Mouse (Mus musculus): ENCODE data around the gene C4b.
"Not testable (repeated sequence)": the region's sequence is repeated elsewhere in the genome, so short reads cannot be mapped to it uniquely, and the experiment has no call there.

The C4b gene

GRCm38 (mm10) chr17:34743719-34744118 is at the start of gene C4b:
Gene C4b, minus strand, starts transcription at chr17:34743882.
- no peak for DNase-seq

DNA sequence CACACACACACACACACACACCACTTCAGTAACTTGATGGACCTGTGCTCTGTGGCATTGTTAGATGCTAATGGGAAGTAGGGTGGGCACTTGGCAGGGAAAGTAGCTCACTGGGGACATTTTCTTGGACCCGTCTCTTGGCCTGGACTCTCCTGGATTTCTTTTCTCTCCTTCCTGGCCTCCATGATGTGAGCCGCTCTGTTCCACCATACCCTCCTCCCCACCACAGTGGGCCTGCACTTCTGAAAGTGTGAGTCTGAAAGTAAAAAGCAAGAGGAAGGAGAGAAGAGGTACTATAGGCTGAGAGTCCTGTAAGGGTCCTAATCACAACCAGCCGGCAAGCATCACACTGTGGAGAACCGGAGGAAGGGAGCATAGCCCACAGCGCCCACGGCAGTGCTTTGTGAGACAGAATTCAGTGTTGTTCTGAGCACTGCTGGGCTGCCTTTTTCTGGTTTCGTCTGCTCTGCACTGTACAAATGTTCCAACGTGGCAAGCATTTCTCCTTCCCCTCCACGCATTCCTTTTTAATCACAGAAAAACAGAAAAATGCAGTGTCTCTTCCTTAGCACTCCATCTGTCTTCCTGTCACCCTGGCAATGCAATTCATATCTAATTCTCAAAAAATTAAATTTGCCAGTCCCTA is 34.1 kb upstream of the C4b start:
- peak; percentile 2 for DNase-seq

- no peak for DNase-seq
Observed at GRCm38 (mm10) chr17:34761471-34761870, 17.8 kb upstream of the C4b start.

DNA sequence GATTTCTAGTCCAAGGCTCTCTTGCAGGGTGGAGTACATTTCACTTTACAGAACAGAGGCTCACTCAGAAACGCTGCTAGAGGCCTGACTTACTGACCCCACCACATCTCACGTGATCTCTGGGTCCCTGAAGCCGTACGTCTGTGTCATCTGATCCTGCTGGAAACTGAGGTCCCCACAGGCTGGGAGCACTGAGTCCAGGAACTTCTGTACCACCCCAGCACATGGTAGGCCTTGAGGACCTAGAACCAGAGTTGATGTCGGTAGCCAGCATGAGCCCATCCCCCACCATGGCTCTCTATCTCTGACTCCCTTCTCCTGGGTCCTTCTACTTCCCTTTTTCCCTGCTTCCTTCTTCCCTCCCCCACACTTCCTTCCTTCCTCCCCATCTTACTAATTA is 2.8 kb upstream of the C4b start:
- DNase-seq, result no peak

- DNase-seq, result not testable (repeated sequence)
Observed at GRCm38 (mm10) chr17:34745166-34745565, 1.5 kb upstream of the C4b start.

DNA sequence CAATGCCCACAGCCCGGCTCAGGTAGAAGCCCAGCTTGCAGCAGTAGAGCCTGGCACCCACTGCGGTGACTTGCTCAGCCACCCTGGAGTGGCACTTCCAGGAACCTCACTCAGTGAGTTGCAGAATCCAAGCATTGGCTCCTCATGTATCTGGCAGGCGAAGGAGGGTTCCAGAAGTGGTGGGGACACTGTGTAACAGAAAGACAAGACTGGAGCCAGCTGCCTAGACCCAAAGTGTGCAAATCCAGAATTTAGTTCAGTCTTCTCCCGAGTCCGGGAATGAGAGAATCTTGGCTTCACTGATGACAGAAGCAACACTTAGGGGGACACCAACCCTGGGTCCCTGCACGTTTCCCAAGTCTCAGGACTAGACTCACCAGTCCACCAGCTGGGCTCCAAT is 929 bp upstream of the C4b start:
- not testable (repeated sequence) for DNase-seq

DNA sequence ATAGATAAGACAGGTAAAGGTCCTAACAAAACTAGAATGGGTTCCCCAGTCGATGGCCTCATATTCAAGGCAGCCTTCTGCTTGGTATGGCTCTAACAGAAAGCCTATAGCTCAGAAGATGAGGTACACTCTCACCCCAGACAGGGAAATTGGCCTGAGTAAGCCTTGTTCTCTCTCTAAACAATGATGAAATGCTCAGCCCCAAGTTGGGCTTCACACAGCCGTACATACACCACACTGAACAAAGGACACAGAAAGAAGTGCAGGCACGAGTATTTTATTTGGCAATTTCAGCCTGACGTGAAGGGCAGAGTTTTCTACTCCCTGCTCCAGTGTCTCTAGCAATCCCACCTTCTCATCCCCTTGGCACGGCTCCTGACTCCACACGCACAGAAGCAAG is 524 bp upstream of the C4b start:
- DNase-seq, result no peak

- no peak for DNase-seq
Observed at GRCm38 (mm10) chr17:34740280-34740679, 3.4 kb downstream of the C4b start.

GRCm38 (mm10) chr17:34739708-34740107 is 4.0 kb downstream of the C4b start:
- DNase-seq, result not testable (repeated sequence)

DNA sequence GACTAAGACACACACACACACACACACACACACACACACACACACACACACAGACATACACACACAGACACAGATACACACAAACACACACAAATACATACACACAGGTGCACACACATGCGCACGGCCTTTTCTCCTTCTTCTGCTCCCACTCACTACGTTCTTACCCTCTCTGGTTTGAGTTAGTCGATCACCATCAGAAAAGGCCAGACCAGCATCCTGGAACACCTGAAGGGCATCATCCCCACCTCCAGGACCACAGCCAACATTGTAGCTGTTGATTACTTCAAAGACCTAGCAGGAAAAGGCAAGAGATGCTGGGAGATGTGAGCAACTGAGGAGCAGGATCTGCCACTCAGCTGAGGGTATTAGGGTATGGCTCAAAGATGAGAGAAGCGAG is 6.2 kb downstream of the C4b start:
- not testable (repeated sequence) for DNase-seq

DNA sequence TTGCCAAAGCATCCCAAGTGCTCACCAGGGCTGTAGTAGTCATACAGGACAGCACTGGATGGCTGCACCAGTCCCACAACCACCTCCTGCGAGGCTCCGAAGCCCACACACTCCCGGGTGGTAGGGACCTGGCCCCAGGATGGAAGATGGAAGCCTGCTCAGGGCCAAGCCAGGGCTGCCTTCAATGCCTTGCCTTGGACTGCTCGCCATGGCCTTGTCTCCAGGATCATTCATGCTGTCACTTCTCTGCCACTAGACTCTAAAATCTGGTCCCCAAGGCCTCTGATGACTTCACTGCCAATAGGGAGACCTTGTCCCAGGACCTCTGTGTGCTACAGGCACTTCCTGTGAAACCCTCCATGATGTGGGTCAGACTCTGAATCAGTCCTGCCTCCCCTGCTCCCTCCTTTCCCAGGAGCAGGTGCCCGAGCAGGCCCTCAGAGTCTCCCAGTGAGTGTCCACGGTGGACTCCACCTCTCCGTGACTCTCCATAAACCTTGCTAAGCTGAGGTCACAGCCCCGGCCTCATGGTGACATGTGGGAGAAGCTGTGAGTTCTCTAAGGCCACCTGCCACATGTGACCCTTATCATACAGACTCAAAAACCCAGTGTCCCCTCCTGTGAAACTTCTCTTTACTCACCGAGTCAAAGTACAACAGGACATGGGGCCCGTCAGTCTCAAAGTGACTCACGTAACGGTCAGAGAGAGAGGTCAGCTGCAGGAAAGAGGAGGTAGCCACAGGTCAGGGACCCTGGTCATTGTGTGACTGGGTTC is 13.7 kb downstream of the C4b start:
- not testable (repeated sequence) for DNase-seq

- DNase-seq, result not testable (repeated sequence)
Observed at GRCm38 (mm10) chr17:34729155-34729554, 14.5 kb downstream of the C4b start.

- no peak for DNase-seq
Observed at GRCm38 (mm10) chr17:34727887-34728286, 15.8 kb downstream of the C4b start.

- no peak for DNase-seq
Observed at GRCm38 (mm10) chr17:34723066-34723465, 20.6 kb downstream of the C4b start.

GRCm38 (mm10) chr17:34722238-34722637 is 21.4 kb downstream of the C4b start:
- DNase-seq, result not testable (repeated sequence)

DNA sequence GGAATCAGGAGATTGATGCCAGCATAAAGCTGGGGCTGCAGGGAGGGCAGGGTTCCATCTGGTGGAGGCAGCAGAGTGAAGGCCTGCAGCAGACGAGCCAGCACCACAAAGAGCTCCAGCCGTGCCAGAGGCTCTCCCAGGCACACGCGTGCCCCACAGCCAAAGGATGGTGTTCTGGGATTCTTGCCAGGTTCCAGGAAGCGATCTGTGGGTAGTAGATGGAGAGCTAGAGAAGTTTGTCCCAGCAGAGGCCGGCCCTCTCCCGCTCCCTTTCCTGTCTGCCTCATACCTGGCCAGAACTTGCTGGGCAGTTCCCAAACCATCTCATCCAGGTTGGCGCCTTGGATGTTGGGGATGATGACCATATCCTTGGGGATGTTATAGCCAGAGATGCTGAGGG is 23.8 kb downstream of the C4b start:
- not testable (repeated sequence) for DNase-seq

- no peak for DNase-seq
Observed at GRCm38 (mm10) chr17:34717401-34717800, 26.3 kb downstream of the C4b start.

DNA sequence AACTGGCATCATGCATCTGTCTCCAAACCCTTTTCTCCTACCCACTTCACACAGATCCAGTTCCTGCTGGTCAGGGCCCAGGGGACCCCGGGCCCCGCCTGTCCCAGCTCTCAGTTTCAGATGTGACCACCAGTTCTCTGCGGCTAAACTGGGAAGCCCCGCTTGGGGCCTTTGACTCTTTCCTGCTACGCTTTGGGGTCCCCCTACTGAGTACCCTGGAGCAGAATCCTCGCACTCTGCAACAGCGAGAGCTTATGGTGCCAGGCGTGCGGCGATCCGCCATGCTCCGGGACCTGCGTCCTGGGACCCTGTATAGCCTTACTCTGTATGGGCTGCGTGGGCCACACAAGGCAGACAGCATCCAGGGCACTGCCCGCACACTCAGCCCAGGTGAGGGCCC is 27.4 kb downstream of the C4b start:
- no peak for DNase-seq

GRCm38 (mm10) chr17:34715451-34715850 is 28.2 kb downstream of the C4b start:
- not testable (repeated sequence) for DNase-seq

DNA sequence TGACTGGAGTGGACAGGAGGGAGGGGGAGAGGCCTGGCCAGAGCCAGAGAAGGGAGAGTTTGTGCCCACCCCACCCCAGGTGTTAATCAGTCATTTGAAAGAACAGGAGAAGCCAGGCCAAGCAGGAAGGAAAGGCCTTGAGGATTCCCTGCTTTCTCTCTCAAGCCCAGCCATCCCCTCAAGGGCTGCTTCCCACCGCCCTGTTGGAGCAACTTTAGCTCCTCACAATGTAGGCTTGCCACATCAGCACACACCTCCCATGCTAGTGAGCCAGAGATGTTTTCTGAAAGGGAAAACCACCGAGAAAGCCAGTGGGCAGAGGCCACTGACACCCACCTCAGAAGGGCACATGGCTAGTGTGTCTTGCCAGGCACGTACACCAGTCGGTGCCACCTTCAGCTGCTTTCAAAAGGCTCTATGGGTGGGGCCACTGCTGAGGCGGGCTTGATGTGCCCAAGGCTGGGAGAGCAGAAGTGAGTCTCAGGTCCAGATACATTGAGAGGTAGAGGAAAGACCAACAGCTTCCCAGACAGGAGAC is 28.7 kb downstream of the C4b start:
- DNase-seq, result not testable (repeated sequence)

DNA sequence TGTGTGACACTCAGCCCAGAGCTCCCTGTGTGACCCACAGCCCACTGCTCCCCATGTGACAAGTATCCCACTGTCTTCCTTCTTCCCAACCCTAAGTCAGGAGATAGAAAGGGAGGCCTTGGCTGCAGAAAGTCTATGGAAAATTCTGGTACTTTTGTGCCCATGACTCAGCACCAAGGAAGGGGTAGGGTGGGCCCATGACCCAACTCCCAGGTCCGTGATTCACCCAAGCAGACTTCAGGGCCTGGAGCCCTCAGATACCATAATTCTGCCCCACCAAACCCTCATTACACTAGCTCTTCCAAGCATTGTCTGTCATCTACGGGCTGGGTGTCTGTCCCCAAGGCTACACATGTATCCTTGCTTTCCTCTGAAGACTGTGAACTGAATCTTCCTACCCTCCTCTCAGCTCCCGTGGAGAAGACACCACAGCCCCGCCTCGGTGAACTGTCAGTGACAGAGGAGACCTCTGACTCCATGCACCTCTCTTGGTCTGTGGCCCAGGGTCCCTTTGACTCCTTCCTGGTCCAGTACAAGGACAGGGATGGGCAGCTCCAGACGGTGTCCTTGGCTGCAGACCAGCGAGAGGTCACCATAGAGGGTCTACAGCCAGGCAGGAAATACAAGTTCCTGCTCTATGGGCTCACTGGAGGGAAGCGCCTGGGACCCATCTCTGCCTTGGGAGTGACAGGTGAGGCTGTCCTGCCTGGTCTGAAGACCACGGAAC is 29.3 kb downstream of the C4b start:
- not testable (repeated sequence) for DNase-seq

DNA sequence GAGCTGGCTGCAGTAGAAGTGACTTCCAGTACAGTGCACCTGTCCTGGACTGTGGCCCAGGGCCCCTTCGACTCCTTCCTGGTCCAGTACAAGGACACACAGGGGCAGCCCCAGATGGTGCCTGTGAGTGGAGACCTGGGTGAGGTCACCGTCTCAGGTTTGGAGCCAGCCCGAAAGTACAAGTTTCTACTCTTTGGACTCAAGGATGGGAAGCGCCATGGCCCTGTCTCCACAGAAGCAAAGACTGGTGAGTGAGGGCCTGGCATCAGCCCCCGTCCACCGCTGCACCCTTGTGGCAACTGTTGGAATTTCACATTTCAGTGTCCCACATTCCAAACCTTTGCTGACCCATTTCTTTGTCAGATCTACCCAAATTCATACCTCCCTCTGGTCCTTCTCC is 30.7 kb downstream of the C4b start:
- DNase-seq, result peak; percentile 54

DNA sequence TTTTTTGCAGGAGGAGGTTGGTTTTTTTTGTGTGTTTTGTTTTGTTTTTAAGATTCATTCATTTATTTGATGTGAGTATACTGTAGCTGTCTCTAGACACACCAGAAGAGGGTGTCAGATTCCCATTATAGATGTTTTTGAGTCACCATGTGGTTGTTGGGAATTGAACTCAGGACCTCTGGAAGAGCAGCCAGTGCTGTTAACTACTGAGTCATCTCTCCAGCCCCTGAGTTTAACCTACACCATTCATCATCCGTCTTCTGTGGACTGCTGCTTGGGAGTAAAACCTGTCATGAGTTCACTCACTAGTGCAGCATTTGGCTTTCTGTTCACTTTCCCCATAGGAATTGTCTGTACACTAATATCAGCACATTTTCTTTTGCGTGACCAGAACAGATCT is 37.2 kb downstream of the C4b start:
- DNase-seq, result not testable (repeated sequence)

Data from embryo, embryonic 11 days (tissue).